Mouse (Mus musculus): ENCODE data around the gene Hcfc1r1. TPM values are rescaled to one million over a fixed set of nuclear protein-coding genes. Genes with fewer than 3 reads are reported as not detected.

Hcfc1r1 gene
- total RNA-seq, 4 experiments from 2014 or later = 108 to 127 (median 120) TPM

GRCm38 (mm10) chr17:23719455-23719854 lies 46.1 kb downstream of the Hcfc1r1 start:
- DNase-seq (ENCODE audit: low spot score in 2 of 2) = no peak

GRCm38 (mm10) chr17:23721886-23722285 lies 48.5 kb downstream of the Hcfc1r1 start:
- DNase-seq (ENCODE audit: low spot score in 2 of 2) = no peak

GRCm38 (mm10) chr17:23722376-23723125 lies 49.2 kb downstream of the Hcfc1r1 start, which contains the start of gene 1520401A03Rik:
1520401A03Rik (minus strand) TSS chr17:23722783.
- DNase-seq (ENCODE audit: low spot score in 2 of 2) = no peak

Other genes with a start within 250 kb of the Hcfc1r1 start
- gene Vmn2r117, start 193.9 kb upstream of the Hcfc1r1 start, total RNA-seq (2022) = not detected
- 1 to 10 TPM; 2.1 to 2.7 (median 2.2) TPM for gene Zfp213, start 109.4 kb upstream of the Hcfc1r1 start, total RNA-seq (2022)
- gene Zfp13, start 74.1 kb upstream of the Hcfc1r1 start, total RNA-seq (2022) = 1 to 10 TPM; 2.8 to 3.9 (median 3.2) TPM
- gene Zscan10, start 72.7 kb upstream of the Hcfc1r1 start, total RNA-seq (2022) = not detected
- not detected for gene Mmp25, start 28.3 kb upstream of the Hcfc1r1 start, total RNA-seq (2022)
- gene Bicdl2, start 13.1 kb upstream of the Hcfc1r1 start, total RNA-seq (2022) = not detected
- gene Thoc6, start 286 bp downstream of the Hcfc1r1 start, total RNA-seq (2022) = 1 to 10 TPM; 6.7 to 7.9 (median 7.3) TPM
- 10 to 100 TPM; 26.6 to 49.4 (median 30.1) TPM for gene Tnfrsf12a, start 3.9 kb downstream of the Hcfc1r1 start, total RNA-seq (2022)
- not detected for gene Cldn6, start 5.7 kb downstream of the Hcfc1r1 start, total RNA-seq (2022)
- under 1 TPM in 1 of 4 experiments, not detected in 3; 0.36 TPM for gene Cldn9, start 10.4 kb downstream of the Hcfc1r1 start, total RNA-seq (2022)
- not detected for gene 1520401A03Rik, start 49.2 kb downstream of the Hcfc1r1 start, total RNA-seq (2022)
- gene Pkmyt1, start 52.7 kb downstream of the Hcfc1r1 start, total RNA-seq (2022) = under 1 TPM; 0.17 to 0.65 (median 0.40) TPM
- gene Paqr4, start 67.3 kb downstream of the Hcfc1r1 start, total RNA-seq (2022) = 1 to 10 TPM; 1.5 to 2.5 (median 1.9) TPM
- not detected for gene Kremen2, start 72.2 kb downstream of the Hcfc1r1 start, total RNA-seq (2022)
- gene Flywch1, start 98.0 kb downstream of the Hcfc1r1 start, total RNA-seq (2022) = 10 to 100 TPM; 48.7 to 63.8 (median 54.3) TPM
- not detected for gene Flywch2, start 112.5 kb downstream of the Hcfc1r1 start, total RNA-seq (2022)
- 100 to 1,000 TPM; 152 to 180 (median 170) TPM for gene Srrm2, start 116.9 kb downstream of the Hcfc1r1 start, total RNA-seq (2022)
- 100 to 1,000 TPM; 403 to 511 (median 426) TPM for gene Elob, start 155.5 kb downstream of the Hcfc1r1 start, total RNA-seq (2022)
- not detected for gene Prss33, start 162.5 kb downstream of the Hcfc1r1 start, total RNA-seq (2022)
- gene Prss32, start 170.3 kb downstream of the Hcfc1r1 start, total RNA-seq (2022) = not detected
- gene Prss41, start 170.6 kb downstream of the Hcfc1r1 start, total RNA-seq (2022) = under 1 TPM in 2 of 4 experiments, not detected in 2; 0.68 to 0.85 TPM
- gene Prss21, start 194.5 kb downstream of the Hcfc1r1 start, total RNA-seq (2022) = not detected
- not detected for gene Dcpp1, start 207.3 kb downstream of the Hcfc1r1 start, total RNA-seq (2022)
- gene Dcpp2, start 207.3 kb downstream of the Hcfc1r1 start, total RNA-seq (2022) = not detected
- not detected for gene Dcpp3, start 243.9 kb downstream of the Hcfc1r1 start, total RNA-seq (2022)

Measured in gastrocnemius, adult 8-10 months (tissue).